Mouse (Mus musculus) megakaryocyte, embryonic 14.5 days (primary cell): ENCODE measurements around the gene Gria1.

Source experiments
- FLI1 ChIP-seq: IDR thresholded peaks from 2 replicates; pipeline ENCODE4 v1.6.1; 2012; ENCODE audit warnings: low read length, inconsistent platforms, mixed read lengths
- GATA1 ChIP-seq: IDR thresholded peaks from 3 replicates; pipeline ENCODE4 v1.6.1; 2012; ENCODE audit warnings: mixed read lengths, low read length, inconsistent platforms, borderline replicate concordance

GRCm38 (mm10) chr11:57010611-57011010, 576 bp upstream of the Gria1 start:
- TF ChIP-seq GATA1 (no peak), FLI1 (no peak)
